Mouse (Mus musculus) adrenal gland, postnatal 10 days (tissue): Measurements from ENCODE around the gene Mroh7. TPM values are rescaled to one million over a fixed set of nuclear protein-coding genes. Genes with fewer than 3 reads are reported as not detected.

ENCODE experiments used
- DNase-seq: peaks from one replicate; pipeline ENCODE4 v3.0.0; 2021; ENCODE audit warnings: mixed read lengths
- total RNA-seq, 2 experiments: library from RNA; stranded (reverse); gene quantifications; 2 replicates each; pipeline ENCODE4 v1.2.3; 2021

Gene Mroh7
- total RNA-seq, 2 experiments from 2014 or later, result 0.48 to 1.1 TPM

GRCm38 (mm10) chr4:106693841-106694430, 36.8 kb downstream of the Mroh7 start:
- no peak for DNase-seq

DNA sequence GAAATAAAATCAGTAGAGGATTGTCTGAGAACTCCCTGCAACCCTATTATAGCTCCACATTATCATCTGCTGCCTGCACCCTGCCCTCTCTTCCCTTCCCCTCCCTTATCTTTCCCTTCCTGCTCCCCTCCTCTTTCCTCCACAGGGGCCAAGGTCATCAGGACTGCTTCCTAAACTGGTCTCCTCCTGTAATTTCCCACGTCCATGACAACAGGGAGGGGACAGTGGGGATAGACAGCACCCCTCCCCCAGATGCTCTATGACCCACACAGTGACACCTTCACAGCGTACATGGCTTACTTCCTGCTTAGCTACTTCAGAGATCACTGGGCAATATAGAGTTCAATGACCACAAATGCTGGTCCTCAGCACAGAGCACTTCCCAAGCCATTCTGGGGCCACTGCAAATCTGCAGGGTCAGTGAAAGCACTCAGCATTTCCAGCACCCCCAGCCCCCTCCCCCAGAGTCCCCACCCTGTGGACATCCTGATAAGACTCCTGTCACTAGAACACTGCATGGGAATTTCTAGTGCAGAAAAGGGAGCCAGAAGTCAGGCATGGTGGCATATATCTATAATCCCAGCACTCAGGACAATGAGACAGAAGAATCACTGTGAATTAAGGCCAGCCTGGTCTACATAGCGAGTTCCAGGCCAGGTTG, 42.0 kb downstream of the Mroh7 start:
- DNase-seq, result no peak

- DNase-seq, result no peak
Measured at GRCm38 (mm10) chr4:106680955-106681354, 49.8 kb downstream of the Mroh7 start.

DNA sequence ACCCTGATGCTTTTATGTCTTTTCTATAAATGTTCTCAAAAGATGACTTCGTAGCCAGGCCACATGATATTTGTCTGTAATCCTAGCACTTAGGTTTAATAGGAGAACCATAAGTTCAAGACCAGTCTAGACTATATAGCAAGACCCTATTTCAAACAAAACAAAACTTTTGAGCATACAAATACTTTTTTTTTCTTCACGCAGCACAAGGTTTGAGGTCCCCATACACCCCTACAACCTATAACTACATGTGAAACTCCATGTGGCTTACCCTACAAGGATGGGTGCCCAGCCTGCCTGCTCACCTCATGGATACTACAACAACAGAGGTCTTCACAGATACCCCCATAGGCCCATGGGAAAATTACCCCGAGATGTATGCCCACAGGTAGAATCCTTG, 51.6 kb downstream of the Mroh7 start:
- DNase-seq, result no peak

- peak; percentile 95 for DNase-seq
Measured at GRCm38 (mm10) chr4:106678442-106679118, 52.1 kb downstream of the Mroh7 start, which contains the start of gene Ttc4. Gene Ttc4 (minus strand): TSS chr4:106678944.

GRCm38 (mm10) chr4:106676749-106677148, 54.0 kb downstream of the Mroh7 start:
- no peak for DNase-seq

- no peak for DNase-seq
Measured at GRCm38 (mm10) chr4:106666546-106666945, 64.2 kb downstream of the Mroh7 start.

DNA sequence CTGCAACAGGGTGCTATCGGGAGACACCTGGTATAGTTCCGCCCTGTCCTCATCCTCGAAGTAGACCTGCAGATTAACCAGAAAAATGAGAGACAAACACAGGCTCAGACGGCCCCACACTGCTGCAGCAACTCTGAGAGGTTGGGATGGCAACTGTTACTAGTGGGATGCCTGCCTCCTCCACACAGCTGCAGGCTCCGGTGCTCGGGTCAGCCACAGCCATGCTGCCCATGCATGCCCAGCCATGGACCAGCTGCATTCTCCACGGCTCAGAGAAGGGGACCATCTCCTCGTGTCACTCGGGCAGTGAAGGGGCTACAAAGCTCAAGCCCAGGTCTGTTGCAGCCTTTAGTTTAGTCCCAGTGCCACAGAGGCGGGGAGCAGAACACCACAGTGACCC, 65.1 kb downstream of the Mroh7 start:
- DNase-seq, result no peak

- no peak for DNase-seq
Measured at GRCm38 (mm10) chr4:106665269-106665668, 65.5 kb downstream of the Mroh7 start.

DNA sequence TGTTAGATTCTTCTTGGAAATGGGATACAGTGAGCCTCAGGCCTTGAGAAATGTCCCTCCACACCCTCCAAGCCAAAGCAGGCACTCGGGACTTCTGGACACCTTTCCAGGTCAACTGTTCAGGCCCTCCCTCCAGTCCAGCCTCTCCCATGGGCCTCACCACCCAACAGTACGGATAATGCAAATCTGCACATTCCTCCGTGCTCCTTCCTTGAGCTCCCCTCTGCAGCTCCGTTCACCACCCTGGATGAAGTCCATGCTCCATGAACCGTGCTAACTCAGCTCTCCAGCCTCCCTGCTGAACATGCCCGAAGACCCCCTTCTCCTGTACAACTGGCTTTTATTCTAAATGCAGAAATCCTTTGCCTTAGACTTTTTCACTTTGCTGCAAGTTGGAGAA, 66.0 kb downstream of the Mroh7 start:
- DNase-seq, result no peak

DNA sequence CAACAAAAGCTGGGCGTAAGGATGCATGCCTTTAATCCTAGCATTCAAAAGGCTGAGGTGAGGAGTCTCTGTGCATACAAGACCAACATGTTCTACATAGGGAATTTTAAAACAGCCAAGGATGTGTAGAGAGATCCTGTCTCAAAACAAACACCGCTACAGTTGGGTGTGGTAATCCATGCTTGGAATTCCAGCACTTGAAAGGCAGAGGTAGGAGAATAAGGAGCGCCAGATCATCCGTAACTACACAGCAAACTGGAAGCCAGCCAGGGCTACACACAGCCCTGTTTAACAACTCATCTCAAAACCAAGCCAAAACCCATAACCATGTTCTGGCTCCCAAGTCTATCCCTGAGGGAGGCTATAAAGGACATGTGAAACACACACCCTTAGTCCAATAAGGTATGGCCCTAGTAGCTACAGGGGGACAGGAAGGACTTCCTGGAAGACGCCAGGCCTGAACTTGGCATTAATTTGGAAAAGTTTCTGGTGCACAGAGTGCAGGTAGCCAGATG, 66.7 kb downstream of the Mroh7 start:
- DNase-seq, result no peak

- no peak for DNase-seq
Measured at GRCm38 (mm10) chr4:106655681-106656080, 75.0 kb downstream of the Mroh7 start.

- DNase-seq, result no peak
Measured at GRCm38 (mm10) chr4:106653051-106653450, 77.7 kb downstream of the Mroh7 start.

GRCm38 (mm10) chr4:106652546-106652945, 78.2 kb downstream of the Mroh7 start:
- DNase-seq, result no peak

DNA sequence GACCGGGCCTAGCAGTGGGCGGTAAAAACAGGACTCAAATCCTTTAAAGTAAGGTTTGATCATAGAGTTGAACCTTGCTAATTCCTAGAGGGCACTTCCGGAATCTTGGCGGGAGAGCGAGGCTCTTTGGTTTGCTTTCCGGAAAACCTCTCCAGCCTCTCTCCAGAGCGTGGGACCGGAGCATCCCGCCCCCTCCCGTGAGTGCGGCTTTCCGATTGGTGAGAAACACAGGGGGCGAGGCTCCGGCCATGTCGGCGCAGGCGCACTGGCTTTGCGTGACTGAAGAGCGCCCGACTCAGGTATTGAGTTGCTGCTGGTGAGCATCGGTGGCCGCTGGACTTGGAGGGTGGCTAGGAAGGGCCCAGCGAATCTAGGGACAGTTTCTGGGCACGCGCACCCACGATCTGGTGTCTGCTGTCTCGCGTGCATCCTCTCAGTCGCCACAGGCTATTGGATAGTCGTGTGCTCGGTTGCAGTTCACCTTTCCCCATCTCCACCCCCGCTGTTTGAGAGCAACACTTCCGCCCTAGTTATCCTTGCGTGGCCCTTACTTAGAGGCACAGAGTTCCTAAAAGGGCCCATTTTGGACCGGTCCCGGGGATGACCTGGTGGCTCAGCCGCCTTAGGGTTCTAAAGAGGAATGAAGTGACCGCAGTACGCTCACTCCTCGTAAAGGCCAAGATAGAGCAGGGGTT, 79.7 kb downstream of the Mroh7 start, which contains the start of gene Pars2:
Pars2 (plus strand) TSS at position 237 of the 695 bp plus-strand sequence.
- DNase-seq, result peak; percentile 97

- no peak for DNase-seq
Measured at GRCm38 (mm10) chr4:106647137-106647536, 83.6 kb downstream of the Mroh7 start.

DNA sequence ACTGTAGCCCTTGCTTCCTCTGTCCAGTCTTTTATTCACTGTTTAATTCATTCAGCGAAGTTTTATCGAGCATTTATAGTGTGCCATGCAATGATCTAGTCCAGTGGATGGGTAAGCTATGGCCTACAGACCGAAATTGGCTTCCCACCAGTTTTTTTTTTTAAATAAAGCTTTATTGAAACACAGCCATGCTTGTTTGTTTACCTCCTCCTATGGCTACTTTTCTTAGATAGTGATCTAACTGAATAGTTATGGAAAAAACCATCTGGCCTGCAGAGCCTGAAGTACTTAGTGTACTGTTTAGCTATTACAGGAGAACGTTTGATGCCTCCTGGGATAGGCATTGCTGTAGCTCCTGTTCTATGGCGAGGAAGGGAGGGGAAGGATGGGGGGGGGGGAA, 84.9 kb downstream of the Mroh7 start:
- DNase-seq, result no peak

DNA sequence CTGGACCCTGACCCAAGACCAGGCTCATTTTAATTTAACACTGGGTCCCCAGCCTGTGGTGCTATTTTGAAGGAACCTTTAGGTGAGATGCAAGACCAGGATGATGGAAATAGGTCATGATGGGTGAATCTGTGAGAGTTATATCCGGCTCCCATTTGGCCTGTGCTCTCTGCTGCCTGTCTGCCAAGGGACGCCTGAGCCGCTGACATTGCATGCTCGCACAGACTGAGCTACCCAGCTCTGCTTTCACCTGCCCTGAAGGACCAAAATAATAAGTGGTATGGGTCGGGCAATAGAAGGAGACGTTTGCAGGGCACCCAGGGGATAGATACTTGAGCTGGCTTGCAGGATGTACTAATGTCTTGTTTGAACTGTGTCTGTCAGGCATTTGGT, 86.5 kb downstream of the Mroh7 start:
- DNase-seq, result no peak

- peak; percentile 13 for DNase-seq
Measured at GRCm38 (mm10) chr4:106643483-106644217, 87.1 kb downstream of the Mroh7 start.

GRCm38 (mm10) chr4:106634086-106634479, 96.6 kb downstream of the Mroh7 start:
- no peak for DNase-seq

- peak; percentile 18 for DNase-seq
Measured at GRCm38 (mm10) chr4:106633281-106634085, 97.2 kb downstream of the Mroh7 start.
